Mouse (Mus musculus) liver, embryonic 14.5 days (tissue): ENCODE data around the gene Gng7.

Experiments used
- CTCF ChIP-seq: IDR thresholded peaks from 2 replicates; pipeline ENCODE4 v1.5.1; 2016; ENCODE audit warnings: antibody characterized with exemption, low read depth, control low read depth
- EP300 ChIP-seq: IDR thresholded peaks from 2 replicates; pipeline ENCODE4 v1.6.1; 2016; ENCODE audit warnings: antibody characterized with exemption, low read depth

GRCm38 (mm10) chr10:80942919-80943318 is 71.8 kb downstream of the Gng7 start:
- no peak for TF ChIP-seq CTCF
- TF ChIP-seq EP300 = no peak
